Mouse (Mus musculus) left cerebral cortex, postnatal 14 days (tissue): Measurements from ENCODE around the gene Fut1. TPM values are rescaled to one million over a fixed set of nuclear protein-coding genes. Genes with fewer than 3 reads are reported as not detected.
A peak's percentile ranks its signal among the peaks of the same experiment; 100 is the strongest.

ENCODE experiments used
- DNase-seq, 2 experiments: peaks; one replicate each; pipeline ENCODE4 v3.0.0; 2021 to 2022; ENCODE audit warnings: low spot score in 2 of 2, mixed read lengths in 1 of 2
- intact Hi-C: fragments of 180-260 bp; cut with DNase I; formaldehyde crosslinking; loops from one replicate; pipeline ENCODE4 v1.15.1; 2025
- long read RNA-seq, 2 experiments: library from polyadenylated mRNA; stranded (forward); transcript quantifications; one replicate each; pipeline ENCODE4 v2.0.0; 2021
- total RNA-seq, 2 experiments: library from RNA; stranded (reverse); gene quantifications; 2 replicates each; pipeline ENCODE4 v1.2.3; 2021

Fut1 gene
- not detected for total RNA-seq
- long read RNA-seq, experiment 1, result 0 reads
- long read RNA-seq, experiment 2, result 0 reads

DNA sequence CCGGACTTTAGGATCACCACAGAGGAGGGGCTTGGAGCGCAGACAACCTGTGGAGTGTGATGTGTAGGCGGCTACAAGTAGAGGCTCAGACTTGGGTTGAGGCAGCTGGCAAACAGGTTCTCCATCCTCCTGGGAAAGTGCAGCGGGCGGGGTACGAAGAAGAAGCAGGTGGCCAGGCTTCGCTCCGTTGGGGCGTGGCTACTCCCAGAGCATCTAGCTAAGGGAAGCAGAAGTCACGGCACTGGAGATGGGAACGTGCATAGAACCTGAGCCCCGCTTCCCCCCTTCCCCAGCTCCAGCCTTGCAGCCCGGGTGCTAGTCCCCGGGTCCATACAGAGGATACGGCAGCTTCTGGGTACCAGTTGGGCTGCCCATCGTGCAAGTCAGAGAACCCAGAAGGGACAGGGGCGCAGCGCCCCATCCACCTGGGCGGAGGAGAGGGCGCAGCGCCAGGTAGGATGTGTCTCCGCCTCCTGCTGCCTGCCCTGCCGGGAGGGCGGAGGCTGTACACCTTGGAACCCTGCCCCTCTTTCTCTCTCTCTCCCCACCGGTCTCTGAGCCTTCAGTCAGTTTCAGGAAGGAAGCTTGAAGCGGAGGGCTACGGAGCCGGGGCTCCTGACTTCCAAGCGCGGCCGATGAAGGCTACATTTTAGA, at the start of gene Fut1:
TSS of gene Fut1 (plus strand) at position 248 of the 654 bp plus-strand sequence.
- peak in 1 of 2 experiments; percentile 38 for DNase-seq
- intact Hi-C loops, result no loop called here

DNA sequence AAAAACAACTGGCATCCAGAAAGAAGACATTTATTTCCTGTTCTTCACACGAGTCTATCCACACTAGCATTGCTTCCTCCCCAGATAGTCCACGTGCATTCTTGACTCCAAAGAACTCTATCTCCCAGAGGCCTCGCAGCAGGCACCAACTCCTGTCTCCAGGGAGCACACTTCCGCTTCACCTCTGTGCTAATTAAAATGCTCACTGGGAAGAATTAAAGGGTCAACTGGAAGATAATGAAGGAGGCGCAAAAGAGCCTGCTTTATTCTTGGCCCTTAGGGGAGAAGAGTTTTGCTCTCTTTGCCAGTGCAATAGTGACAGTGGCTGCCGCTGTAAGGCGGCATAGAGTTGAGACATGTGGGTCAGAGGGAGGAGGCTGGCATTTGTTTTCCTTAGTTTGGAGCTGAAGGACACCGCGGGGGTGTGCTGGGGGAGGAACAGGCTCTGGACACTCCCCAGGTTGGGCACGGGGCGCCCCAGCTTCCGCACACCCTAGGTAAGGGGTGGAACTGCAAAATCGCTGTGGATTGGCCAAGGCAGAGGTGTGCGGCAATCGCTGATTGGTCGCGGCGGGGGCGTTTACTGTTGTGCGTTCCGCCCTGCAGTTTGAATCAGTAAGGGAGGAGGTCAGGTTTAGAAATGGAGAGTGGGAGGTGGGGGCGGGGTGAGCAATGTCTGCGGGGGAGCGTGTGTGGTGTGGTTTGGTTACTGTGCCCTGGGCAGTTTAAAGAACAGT, 49.1 kb upstream of the Fut1 start:
- DNase-seq, result peak; percentile 87 to 89
- intact Hi-C loops, result no loop called here

DNA sequence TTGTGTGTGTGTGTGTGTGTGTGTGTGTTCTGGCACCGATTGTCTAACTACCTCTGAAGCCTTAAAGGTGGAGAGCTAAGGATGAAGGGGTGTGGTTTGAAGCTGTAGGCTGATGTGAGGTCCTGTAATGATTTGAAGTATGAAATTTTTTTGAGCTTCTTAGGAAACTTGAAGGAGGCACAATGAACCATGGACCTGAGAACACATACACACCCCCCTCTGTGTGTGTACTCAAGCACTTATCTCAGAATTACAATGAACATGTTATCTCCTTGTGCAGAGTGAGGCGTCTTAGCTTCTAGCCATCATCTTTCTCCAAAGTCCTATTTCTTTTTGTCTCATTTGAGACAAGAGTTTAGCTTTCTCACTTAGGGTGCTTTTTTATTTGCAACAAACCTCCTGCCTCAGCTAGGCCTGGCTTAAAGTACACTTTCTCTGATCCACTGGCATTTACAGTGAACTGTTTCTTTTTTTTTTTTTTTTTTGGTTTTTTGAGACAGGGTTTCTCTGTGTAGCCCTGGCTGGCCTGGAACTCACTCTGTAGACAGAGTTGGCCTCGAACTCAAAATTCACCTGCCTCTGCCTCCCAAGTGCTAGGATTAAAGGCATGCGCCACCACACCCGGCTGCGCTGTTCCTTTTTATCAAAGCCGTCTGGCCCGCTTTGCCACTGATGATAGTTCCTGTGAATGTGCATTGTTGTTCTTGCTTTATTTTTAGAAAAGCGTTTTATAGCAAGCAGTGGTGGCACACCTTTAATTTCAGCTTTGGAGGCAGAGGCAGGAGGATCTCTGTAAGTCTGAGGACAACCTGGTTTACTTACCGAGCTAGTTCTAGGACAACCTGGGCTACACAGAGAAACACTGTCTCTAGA, 48.3 kb upstream of the Fut1 start:
- intact Hi-C loops, result no loop called here
- DNase-seq, result no peak

DNA sequence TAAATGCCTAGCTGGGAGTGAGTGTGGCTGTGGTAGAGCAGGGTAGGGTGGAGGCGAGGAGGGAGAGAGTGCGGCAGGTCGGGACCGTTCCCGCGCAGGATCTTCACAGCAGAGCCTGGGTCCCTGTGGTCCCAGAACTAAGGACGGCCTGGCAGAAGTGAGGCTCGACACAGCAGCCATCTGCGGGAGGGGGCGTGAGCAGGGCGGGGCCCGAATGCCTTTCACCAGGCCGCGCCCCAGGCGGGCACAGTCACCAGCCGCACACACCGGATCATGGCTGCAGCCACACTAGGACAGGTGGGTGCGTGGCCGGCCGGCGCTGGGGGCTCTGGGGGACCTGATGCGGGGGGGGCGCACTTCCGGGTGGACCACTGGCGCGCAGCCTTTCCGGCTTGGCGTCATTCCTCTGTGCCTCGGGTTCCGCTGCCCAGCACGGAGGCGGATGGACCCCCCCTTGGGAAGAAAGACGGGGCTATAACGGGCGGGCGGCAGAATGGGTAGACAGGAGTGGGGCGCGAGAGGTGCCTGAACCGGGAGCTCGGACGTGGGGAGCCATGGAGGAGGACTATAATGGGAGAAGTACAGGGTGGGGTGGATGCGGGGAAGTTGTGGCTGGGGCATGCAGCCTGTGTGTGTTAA, 46.9 kb upstream of the Fut1 start, which contains the start of gene Bcat2:
TSS of gene Bcat2 (plus strand) at position 51 of the 639 bp plus-strand sequence.
- intact Hi-C loops, result no loop called here
- DNase-seq, result peak; percentile 50 to 65

DNA sequence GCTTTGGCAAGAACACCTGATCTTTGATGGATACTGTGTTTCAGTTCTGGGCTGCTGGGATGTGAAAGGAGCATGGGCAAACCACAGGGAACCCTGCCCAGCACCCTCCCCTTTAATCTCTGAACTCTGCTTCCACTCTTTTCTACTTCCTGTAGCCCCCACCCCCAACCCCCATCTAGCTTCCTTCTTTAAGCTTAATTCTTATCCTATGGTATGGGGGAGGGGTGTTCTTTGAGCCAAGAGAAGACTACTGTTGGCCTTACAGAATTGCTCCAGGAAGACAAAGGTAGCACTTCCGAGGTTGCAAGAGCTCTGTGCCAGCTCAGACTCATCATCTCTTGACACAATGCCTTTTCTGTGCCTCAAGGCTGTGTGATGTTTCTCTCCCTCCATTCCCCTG, 45.1 kb upstream of the Fut1 start:
- DNase-seq, result no peak
- intact Hi-C loops, result no loop called here

DNA sequence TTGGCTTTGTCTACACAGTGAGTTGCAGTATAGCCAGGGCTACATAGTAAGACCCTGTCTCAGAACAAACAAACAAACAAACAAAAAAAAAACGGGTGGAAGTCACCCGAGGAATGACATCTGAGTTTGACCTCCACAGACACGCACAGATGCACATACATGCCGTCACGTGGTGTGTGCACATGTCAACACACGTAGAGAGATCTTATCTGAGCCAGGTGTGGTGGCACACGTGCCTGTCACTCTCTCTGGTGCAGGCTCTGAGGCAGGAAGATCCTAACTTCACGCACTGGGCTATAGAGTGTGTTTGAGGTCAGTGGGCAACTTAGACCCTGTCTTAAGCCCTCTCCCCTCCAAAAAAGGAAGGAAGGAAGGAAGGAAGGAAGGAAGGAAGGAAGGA, 43.1 kb upstream of the Fut1 start:
- no peak for DNase-seq
- intact Hi-C loops, result no loop called here

DNA sequence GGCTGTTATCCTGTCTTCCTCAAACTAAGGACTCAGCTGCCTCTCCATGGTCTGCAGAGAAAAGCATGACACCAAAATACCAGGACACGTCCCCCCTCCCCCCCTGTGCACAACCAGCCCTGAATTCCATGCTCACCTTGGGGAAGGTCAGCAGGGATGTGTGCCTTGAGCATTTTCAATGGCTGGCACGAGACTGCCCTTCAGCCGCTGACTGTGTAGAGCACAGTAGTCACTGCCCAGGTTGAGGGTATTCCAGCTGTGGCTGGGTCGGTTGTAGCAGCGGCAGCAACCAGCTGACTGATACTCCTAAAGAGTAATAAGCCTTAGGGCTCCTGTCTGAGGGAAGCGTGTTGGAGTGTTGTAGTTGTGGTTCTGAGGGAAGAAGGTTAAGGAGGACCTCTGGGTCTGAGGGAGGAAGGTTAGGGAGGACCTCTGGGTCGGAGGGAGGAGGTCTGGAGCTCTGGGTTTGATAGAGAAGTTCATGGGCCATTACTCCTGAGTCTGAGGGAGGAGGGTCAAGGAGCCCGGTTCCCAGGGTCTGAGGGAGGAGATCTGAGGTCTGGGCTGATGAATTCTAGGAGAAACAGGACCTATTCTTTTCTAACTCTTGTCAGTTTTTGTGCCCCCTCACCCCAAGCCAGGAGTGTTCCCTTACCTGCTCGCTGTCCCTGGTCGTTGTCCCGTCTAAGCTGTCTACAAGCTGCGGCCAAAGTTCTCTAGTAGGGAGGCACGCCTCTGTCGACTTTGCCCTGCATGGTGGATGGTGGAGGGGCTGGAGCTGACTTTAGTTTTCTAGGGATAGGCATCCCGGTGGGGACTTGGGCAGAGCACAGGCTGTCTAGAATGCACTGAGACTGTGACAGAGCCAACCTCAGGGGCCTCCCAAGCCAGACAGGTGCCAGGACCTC, 42.4 kb upstream of the Fut1 start:
- intact Hi-C loops, result no loop called here
- DNase-seq, result no peak

DNA sequence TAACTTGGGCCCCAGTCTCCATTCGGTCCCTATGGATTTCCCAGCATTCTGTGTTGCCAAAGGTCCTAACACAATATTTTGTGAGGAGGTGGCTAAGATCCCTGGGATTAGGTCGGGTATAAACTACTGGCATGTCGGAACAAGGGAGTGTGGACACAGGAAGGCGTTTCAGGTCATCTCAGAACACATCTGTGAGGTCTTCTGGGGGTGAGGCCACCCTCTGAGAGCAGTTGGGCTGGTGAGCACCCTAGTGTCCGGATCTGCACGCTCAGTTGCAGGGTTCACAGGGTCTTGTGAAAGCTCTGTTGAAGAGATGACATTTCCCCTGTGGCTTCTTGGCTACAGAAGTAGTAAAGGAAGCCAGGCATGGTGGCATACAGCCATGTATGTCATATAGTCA, 31.2 kb upstream of the Fut1 start:
- no peak for DNase-seq
- intact Hi-C loops, result no loop called here

DNA sequence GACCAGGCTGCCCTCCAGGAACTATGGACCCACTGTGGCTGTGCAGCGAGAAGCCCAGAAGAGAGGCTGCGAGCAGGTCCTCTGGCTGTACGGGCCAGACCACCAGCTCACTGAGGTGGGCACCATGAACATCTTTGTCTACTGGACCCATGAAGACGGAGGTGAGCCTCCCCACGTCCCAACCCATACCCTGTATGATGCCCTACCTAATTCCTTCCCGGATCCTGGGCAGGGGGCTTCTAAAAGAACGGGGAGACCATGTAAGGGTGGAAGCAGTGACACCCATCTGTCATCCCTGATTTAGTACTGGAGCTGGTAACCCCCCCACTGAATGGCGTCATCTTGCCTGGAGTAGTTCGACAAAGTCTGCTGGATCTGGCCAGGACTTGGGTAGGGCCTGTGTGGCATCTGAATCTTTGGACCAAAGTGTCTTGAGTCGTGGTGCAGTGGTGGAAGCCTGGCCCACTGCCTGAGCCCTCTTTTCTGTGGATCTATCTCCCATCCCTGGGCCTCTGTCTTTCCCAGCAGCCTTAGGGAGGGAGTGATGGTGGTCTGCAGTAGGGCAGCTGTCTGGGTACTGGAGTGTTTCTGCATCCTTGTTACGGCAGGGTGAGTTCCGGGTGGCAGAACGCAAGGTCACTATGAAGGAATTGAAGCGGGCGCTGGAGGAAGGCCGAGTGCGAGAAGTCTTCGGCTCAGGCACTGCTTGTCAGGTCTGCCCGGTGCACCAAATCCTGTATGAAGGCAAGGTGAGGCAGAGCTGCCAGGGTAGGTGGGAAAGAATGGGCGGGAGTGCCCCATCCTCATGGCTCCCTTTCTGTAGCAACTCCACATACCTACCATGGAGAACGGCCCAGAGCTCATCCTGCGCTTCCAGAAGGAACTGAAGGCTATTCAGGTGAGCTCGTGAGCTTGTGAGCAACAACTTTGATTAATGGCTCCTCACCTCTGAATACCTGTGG, 29.2 kb upstream of the Fut1 start:
- DNase-seq, result no peak
- intact Hi-C loops, result no loop called here

DNA sequence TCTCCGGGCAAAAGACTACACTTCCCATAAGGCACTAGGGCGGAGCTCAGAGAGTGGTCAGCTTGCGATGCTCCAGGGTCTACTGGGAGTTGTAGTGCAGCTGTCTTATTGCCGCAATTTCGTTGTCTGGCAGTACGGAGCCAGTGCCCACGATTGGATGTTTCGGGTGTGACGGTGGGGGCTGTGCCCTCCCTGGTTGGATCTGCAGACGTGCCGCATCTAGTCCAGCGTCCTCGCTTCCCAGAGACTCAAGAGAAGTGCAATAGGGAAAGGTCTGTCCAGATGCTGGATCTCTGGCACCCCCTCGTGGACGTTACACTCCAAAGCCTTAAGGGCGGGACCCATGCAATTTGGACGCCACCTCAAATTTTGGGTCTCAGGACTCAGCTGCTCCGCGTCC, 27.9 kb upstream of the Fut1 start:
- intact Hi-C loops, result no loop called here
- DNase-seq, result peak; percentile 96 to 99

DNA sequence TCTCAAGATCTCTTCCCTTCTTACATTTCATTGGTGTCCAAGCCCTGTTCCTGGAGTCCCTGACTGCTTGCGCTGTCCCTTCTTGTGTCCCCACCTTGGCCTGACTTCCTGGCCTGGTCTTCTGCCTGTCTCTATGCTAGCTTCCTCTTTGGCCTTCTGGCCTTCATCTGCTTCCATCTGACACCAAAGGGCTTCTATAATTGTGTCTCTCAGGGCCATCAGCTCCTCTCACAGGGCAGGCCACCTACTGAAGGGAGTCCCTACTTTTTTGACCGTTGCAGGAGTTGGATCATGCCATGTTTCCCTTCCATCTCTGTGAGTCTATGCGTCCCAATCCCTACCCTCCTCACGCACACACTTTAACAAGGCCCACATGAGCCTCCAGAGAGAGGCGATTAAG, 27.2 kb upstream of the Fut1 start:
- no peak for DNase-seq

DNA sequence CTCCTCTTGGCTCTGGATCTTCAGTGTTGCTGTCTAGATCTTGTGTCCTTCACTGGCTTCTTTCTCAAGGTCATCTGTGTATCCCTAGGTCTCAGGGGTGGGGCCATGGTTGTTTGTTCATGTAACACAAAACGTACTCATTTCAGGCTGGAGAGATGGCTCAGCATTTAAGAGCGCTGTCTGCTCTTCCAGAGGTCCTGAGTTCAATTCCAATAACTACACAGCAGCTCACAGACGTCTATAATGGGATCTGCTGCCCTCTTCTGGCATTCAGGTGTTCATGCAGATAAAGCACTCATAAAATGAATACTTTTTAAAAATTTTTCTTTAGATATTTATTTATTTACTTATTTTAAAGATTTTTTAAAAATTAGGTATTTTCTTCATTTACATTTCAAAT, 26.2 kb upstream of the Fut1 start:
- intact Hi-C loops, result no loop called here
- no peak for DNase-seq

More for the DNA sequence above, 27.2 kb upstream of the Fut1 start:
- intact Hi-C loops, result no loop called here

DNA sequence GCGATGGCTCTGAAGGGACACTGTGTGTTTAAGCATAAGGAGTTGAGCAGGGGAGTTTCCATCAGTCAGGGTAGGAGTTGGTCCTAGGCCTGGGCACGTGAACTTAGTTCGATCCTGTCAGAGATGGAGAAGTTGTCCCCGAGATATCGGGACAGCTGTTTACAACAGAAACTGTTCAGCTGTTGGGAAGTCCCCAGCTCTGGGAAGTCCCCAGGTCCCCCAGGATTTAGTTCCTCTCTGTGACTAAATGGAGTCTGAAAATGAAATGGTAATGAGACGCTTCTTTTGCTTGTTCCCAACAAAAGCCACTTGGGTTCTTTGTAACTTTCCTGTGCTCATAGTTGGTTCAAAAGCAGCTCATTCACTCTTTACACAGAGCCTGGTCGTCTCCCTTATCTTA, 25.2 kb upstream of the Fut1 start:
- no peak for DNase-seq
- intact Hi-C loops, result no loop called here

DNA sequence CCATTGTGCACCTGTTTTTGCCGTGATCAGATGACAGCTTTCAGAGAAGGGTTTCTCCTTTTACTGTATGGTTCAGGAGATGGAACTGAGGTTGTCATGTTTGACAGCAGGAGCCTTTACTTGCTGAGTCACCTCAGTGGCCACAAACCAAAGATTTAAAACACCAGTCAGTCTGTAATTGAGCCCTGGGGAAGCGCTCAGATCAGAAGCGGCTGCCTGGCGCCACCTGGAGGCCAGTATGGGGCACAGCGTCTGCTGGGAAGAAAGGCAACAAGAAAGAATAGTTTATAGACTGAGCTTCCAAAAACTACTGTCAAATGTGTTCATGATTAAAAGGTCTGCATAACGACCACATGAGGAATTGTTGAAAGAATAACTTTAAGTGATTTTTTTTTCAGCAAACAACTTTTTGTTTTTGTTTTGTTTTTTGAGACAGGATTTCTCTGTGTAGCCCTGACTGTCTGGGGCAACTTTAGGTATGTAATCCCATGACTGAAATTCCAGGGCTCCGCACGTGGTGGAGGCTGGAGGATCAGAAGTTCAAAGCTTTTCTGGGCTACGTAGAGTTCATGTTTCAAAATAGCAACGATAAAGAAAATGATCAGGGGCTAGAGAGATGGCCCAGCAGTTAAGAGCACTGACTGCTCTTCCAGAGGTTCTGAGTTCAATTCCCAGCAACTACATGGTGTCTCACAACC, 23.8 kb upstream of the Fut1 start:
- peak; percentile 69 to 81 for DNase-seq
- intact Hi-C loops, result no loop called here

DNA sequence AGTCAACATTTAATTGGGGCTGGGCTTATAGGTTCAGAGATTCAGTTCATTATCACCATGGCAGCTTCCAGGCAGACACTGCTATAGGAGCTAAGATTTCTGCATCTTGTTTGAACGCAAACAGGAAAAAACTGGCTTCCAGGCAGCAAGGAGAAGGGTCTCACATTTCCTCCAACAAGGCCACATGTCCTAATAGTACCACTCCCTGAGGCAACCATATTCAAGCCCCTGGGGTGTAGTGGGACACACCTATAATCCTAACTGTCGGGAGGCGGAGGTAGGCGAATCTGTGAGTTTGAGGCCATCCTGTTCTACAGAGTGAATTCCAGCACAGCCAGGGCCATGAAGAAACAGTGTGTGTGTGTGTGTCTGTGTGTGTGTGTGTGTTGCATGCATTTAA, 21.9 kb upstream of the Fut1 start:
- intact Hi-C loops, result loop anchor here (2.0 to 5.0 kb wide), 2 partner anchors 18 to 87 kb away; partner anchors contain the start of gene Ntn5

DNA sequence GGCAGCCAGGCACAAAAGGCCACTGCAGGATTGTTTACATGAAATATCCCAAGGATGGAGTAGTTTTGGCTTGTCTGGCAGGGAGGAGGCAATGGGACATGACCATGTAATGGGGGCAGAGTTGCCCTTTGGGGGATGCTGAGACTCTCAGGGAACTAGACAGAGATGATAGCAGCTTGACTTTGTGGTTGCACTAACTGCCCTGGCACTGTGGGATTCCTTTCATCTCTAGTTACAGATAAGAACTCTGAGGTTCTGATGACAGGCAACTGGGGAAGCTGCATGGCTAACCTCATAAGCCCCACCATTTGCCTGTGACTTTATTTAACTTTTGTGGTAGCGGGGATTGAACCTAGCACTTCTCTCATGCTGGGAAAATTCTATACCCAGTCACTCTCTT, 21.0 kb upstream of the Fut1 start:
- DNase-seq, result no peak
- intact Hi-C loops, result loop anchor here (5.0 kb wide), 1 partner anchor 86 kb away; the partner anchor contains the start of gene Ntn5

More for the DNA sequence above, 21.9 kb upstream of the Fut1 start:
- no peak for DNase-seq

DNA sequence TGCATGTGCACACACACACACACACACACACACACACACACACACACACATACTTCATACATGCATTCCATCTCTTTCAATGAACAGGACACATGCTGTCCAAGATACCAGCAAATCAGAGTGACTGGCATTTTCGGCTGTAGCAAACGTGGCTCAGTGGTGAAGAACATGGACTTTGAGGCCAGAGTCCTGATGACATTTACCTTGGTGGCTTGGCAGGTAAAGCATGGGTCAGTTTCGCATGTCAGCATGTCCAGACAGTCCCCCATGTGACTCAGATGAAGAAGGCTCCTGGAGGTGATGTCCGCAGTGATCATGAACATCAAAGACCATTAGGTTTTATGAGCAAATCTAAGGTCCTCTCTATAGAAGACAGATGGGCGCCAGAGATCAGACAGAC, 20.1 kb upstream of the Fut1 start:
- DNase-seq, result no peak
- intact Hi-C loops, result loop anchor here (5.0 kb wide), 1 partner anchor 85 kb away; the partner anchor contains the start of gene Ntn5
